Mouse (Mus musculus) embryonic facial prominence, embryonic 13.5 days (tissue): Measurements from ENCODE around the gene Ndst4. TPM values are rescaled to one million over a fixed set of nuclear protein-coding genes. Genes with fewer than 3 reads are reported as not detected.

Source experiments
- ATAC-seq: fragments of 200-750 bp; cut with Nextera tagmentation; 2 replicates; pipeline ENCODE4 v1.8.0; 2017; ENCODE audit warnings: low read depth; ENCODE audit not compliant: insufficient number of reproducible peaks, insufficient read depth, low FRiP score, low TSS enrichment
- H3K27ac ChIP-seq: fragments of 300-500 bp; sonication (generic); 2 replicates; pipeline ENCODE4 v1.5.1; 2015; ENCODE audit warnings: moderate library complexity, mild to moderate bottlenecking, inconsistent platforms
- H3K27me3 ChIP-seq: fragments of 300-500 bp; sonication (generic); 2 replicates; pipeline ENCODE4 v1.6.1; 2015; ENCODE audit warnings: mild to moderate bottlenecking, inconsistent platforms
- H3K36me3 ChIP-seq: fragments of 300-500 bp; sonication (generic); 2 replicates; pipeline ENCODE4 v1.6.1; 2015; ENCODE audit warnings: mild to moderate bottlenecking, inconsistent platforms
- H3K4me1 ChIP-seq: fragments of 300-500 bp; sonication (generic); 2 replicates; pipeline ENCODE4 v1.6.1; 2015; ENCODE audit warnings: inconsistent platforms
- H3K4me2 ChIP-seq: fragments of 300-500 bp; sonication (generic); 2 replicates; pipeline ENCODE4 v1.6.1; 2015; ENCODE audit warnings: moderate library complexity, mild to moderate bottlenecking, inconsistent platforms
- H3K4me3 ChIP-seq: fragments of 300-500 bp; sonication (generic); 2 replicates; pipeline ENCODE4 v1.5.1; 2015; ENCODE audit warnings: mild to moderate bottlenecking, inconsistent platforms
- H3K9ac ChIP-seq: fragments of 300-500 bp; sonication (generic); 2 replicates; pipeline ENCODE4 v1.6.1; 2015; ENCODE audit warnings: mild to moderate bottlenecking, inconsistent platforms
- H3K9me3 ChIP-seq: fragments of 300-500 bp; sonication (generic); 2 replicates; pipeline ENCODE4 v1.6.1; 2016; ENCODE audit warnings: inconsistent platforms
- WGBS: fragments of 180-500 bp; shearing (Covaris S2); methylation state at CpG from one replicate; pipeline ENCODE4 v1.1.7; 2015; ENCODE audit warnings: mixed read lengths; 5-methylcytosine and 5-hydroxymethylcytosine counted together
- polyA plus RNA-seq: library from polyadenylated mRNA; unstranded; fragments of >200 nt; fragmentation: Nextera tagmentation; extraction: Ambion mirVana; gene quantifications from 2 replicates; pipeline ENCODE4 v1.2.1, GENCODE M21; 2015

Gene Ndst4
- polyA plus RNA-seq = 0.11 and 0.18 TPM in 2 replicates

DNA sequence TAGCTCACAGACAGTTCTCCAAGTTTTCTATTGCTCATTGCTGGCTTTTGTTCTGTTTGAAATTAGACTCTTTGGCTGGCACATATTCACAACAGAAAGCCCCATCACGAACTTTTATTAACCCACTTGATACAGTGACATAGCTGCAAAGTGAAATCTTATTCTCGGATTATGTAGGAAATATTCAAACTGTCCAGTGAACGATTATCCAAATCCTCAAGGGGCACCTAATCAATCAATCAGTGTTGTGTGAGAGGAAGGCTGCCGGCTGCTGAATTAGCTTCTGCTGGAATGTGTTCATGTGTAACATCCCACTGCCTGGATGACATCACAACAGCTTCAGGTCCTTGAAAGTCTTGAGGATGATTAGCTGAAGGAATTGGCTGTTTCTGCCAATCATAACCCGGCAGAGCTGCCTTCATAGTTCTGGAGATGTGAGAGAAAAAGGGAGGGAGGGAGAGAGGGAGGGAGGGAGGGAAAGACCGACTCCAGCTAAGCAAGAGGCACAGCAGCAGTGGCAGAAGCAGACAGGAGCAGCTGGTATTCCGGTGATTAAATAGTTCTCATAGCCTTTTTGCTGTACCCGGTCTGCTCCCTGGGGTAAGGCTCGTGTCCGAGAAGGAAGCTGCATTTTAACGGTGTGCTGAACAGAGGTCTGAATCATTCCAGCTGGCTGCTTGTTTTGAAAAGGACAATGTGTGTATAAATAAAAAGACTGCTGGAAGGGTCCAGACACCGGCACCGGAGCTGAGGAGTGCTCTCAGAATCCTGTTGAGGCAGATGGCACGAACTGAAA lies at the start of gene Ndst4:
Gene Ndst4 (plus strand): TSS at position 476 of the 796 bp plus-strand sequence.
- no peaks in the 10 kb centered on the region for H3K36me3 ChIP-seq
- peak within 1 kb of the TSS; percentile 32 for H3K4me3 ChIP-seq
- H3K4me2 ChIP-seq = peak within 1 kb of the TSS; percentile 58
- 13% methylated on average over 14 of the region's 14 CpGs for WGBS
- peak within 1 kb of the TSS; percentile 62; the same call in 1 of the 2 replicates for H3K9ac ChIP-seq
- H3K27me3 ChIP-seq = no peaks in the 10 kb centered on the region
- no peak within 1 kb of the TSS for H3K27ac ChIP-seq
- no peaks in the 10 kb centered on the region for H3K9me3 ChIP-seq
- ATAC-seq = no peak; the same call in 1 of the 2 replicates
- H3K4me1 ChIP-seq = no peaks in the 10 kb centered on the region

DNA sequence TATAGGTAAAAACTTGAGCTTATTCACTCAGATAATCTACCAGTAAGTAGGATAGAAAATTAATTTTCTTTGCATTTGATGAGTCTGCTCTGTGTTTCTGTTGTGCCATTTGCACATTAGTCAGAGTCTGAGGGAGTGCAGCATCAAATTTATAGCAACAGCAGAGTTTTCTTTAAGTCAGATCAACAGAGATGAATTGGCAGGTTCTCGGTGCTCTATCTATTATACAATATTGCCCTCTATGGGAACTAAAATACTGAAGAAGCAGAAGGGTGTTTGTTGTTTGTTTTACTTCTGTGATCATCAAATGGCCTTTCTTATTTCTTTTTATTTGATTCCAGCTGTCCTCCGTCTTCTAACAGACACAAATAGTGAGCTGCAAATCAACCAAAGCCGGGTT lies 6.4 kb upstream of the Ndst4 start:
- no peaks in the 10 kb centered on the region for H3K4me1 ChIP-seq
- H3K27ac ChIP-seq = no peak overlapping the region
- ATAC-seq = no peak
- no peak overlapping the region for H3K4me3 ChIP-seq
- H3K9me3 ChIP-seq = no peaks in the 10 kb centered on the region
- no peaks in the 10 kb centered on the region for H3K36me3 ChIP-seq
- no peak overlapping the region for H3K9ac ChIP-seq
- H3K4me2 ChIP-seq = no peak overlapping the region
- 79% methylated on average over 3 of the region's 3 CpGs for WGBS
- no peaks in the 10 kb centered on the region for H3K27me3 ChIP-seq

DNA sequence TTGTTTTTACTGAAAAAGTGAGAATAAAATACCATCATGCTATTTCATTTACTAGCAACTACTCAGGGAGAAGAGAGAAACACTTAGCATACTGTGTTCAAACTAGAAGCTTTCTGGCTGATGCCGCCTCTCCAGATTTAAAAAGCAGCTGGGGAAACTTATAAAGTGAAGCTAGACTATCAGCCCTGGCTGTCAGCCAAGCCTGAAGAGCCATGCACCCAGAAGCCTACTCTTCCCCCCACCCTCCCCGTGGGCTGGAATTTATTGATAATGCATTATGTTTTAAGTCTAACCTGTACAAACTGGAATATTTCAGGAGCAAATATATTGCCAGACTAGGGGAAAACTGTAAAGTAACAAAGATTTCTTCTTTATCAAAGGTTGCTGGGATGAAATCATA lies 2.6 kb downstream of the Ndst4 start:
- H3K9me3 ChIP-seq = no peaks in the 10 kb centered on the region
- no peaks in the 10 kb centered on the region for H3K27me3 ChIP-seq
- no peaks in the 10 kb centered on the region for H3K4me1 ChIP-seq
- no peaks in the 10 kb centered on the region for H3K36me3 ChIP-seq
- H3K27ac ChIP-seq = no peak overlapping the region
- H3K4me2 ChIP-seq = no peak overlapping the region
- H3K4me3 ChIP-seq = no peak overlapping the region
- ATAC-seq = no peak
- WGBS = 63% methylated on average over 2 of the region's 2 CpGs
- H3K9ac ChIP-seq = no peak overlapping the region

DNA sequence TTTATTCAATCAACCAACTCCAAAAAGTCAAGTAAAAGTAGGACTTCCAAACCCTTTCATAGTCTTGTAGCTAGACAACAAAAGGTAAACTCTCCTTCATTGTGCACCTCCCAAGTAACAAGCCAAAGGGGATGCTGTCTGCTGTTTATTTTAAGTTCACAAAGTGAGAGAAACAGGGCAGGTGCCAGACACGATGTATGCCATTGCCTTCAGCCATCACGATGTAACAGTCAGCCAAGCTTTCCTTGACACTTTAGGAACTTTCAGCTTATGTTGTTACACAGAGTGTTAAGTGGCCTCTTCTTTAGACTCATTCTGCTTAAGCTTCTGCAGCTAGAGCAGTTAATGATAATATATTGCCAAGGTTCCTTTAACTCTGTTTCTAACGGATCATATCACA lies 3.1 kb downstream of the Ndst4 start:
- Histone ChIP-seq H3K36me3 (no peaks in the 10 kb centered on the region), H3K27ac (no peak overlapping the region), H3K4me3 (no peak overlapping the region), H3K27me3 (no peaks in the 10 kb centered on the region), H3K9ac (no peak overlapping the region), H3K4me2 (no peak overlapping the region), H3K4me1 (no peaks in the 10 kb centered on the region), H3K9me3 (no peaks in the 10 kb centered on the region)
- WGBS = 80% methylated on average over 3 of the region's 3 CpGs
- no peak for ATAC-seq

DNA sequence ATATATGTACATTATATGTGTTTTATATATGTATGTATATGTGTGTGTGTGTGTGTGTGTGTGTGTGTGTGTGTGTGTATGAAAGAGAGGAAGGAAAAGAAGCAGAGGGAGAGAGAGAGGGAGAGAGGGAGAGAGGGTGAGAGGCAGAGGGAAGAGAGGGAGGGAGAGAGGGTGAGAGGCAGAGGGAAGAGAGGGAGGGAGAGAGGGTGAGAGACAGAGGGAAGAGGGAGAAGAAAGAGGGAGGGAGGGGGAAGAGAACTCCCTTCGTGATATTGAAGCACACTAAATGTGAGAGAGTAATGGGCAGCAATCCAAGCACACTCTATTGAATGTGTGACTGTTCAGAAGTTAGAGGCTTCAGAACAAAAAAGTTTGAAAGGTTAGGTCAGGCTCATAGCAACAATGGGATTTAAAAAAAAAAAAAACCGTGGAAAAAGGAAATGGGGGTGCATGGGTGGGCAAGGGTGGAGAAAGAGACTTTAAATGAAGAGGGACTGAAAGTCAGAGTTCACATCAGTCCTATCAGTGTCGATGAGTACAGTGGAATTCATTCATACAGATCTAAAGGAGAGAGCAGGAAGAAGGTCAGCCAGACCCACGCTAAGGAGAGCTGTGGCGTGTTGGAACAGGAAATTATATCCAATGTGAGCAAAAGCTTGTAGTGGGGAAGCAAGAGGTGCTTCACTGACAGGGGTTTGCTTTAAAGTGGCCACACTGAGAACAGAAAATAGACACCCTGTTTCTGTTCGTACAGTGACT lies 63.2 kb downstream of the Ndst4 start:
- H3K27me3 ChIP-seq = no peaks in the 10 kb centered on the region
- H3K4me2 ChIP-seq = no peak overlapping the region
- no peak for ATAC-seq
- H3K36me3 ChIP-seq = no peaks in the 10 kb centered on the region
- H3K27ac ChIP-seq = no peak overlapping the region
- H3K9ac ChIP-seq = no peak overlapping the region
- no peaks in the 10 kb centered on the region for H3K4me1 ChIP-seq
- H3K4me3 ChIP-seq = no peak overlapping the region
- no peaks in the 10 kb centered on the region for H3K9me3 ChIP-seq
- 29% methylated on average over 6 of the region's 6 CpGs for WGBS

DNA sequence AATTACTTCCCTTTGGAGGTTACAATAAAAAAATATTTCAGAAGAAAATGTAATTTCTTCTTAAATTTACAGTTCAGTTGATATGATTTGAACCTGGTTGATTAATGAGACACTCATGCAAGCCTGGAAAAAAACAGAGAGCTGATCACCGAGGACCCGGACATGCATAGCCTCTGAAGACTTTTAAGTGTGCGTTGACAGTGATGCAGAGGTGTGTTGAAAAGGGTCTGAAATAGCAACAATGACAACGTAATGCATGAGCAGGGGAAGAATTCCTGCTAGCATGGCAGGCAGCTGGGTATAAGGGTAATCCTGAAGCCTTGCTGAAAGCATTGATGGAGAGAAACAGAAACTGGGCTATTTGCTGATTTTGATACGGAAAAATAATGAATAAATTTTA lies 106.2 kb downstream of the Ndst4 start:
- no peak overlapping the region for H3K27ac ChIP-seq
- H3K27me3 ChIP-seq = no peaks in the 10 kb centered on the region
- no peaks in the 10 kb centered on the region for H3K9me3 ChIP-seq
- H3K36me3 ChIP-seq = no peaks in the 10 kb centered on the region
- no peaks in the 10 kb centered on the region for H3K4me1 ChIP-seq
- H3K9ac ChIP-seq = no peak overlapping the region
- H3K4me3 ChIP-seq = no peak overlapping the region
- 87% methylated on average over 5 of the region's 5 CpGs for WGBS
- ATAC-seq = no peak
- H3K4me2 ChIP-seq = no peak overlapping the region

DNA sequence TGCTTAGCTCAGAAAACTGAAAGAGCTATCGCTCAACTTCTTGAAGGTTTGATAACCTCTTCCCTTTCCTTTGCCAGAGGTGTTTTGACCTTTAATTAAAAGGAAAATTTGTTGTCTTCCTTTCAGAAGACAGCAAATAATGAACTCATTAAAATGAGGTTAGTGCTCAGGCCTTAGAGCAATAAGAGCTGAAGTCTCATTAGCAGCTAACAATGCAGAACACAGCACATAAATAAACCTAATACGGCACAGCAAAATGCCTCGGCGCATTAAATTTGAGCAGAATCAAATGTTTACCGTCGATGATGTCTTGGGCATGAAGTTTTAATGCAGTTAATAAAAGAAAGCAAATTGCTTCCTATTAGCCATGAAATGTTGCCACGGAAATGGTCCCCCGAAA lies 129.5 kb downstream of the Ndst4 start:
- Histone ChIP-seq H3K4me3 (no peak overlapping the region), H3K27ac (no peak overlapping the region), H3K9ac (no peak overlapping the region), H3K36me3 (no peaks in the 10 kb centered on the region), H3K27me3 (no peaks in the 10 kb centered on the region), H3K4me1 (no peaks in the 10 kb centered on the region), H3K4me2 (no peak overlapping the region), H3K9me3 (no peaks in the 10 kb centered on the region)
- WGBS = 86% methylated on average over 8 of the region's 8 CpGs
- ATAC-seq = no peak

DNA sequence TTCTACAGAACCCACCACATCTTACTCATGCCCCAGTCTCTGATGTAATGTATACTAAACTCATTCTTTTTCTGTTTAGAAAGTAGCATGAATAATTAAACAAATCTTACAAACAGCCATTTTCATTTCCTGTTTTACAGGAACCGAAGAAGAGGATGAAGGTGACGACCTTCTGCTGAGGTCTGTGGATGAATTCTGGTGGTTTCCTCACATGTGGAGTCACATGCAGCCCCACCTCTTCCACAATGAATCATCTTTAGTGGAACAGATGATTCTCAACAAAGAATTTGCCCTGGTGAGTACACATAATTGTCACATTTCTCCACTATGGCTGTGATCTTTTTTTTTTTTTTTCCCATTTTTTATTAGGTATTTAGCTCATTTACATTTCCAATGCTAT lies 166.7 kb downstream of the Ndst4 start:
- WGBS = 71% methylated on average over 2 of the region's 2 CpGs
- no peaks in the 10 kb centered on the region for H3K9me3 ChIP-seq
- no peak overlapping the region for H3K4me3 ChIP-seq
- ATAC-seq = no peak
- no peaks in the 10 kb centered on the region for H3K36me3 ChIP-seq
- no peak overlapping the region for H3K4me2 ChIP-seq
- no peaks in the 10 kb centered on the region for H3K27me3 ChIP-seq
- H3K4me1 ChIP-seq = no peaks in the 10 kb centered on the region
- no peak overlapping the region for H3K27ac ChIP-seq
- H3K9ac ChIP-seq = no peak overlapping the region

DNA sequence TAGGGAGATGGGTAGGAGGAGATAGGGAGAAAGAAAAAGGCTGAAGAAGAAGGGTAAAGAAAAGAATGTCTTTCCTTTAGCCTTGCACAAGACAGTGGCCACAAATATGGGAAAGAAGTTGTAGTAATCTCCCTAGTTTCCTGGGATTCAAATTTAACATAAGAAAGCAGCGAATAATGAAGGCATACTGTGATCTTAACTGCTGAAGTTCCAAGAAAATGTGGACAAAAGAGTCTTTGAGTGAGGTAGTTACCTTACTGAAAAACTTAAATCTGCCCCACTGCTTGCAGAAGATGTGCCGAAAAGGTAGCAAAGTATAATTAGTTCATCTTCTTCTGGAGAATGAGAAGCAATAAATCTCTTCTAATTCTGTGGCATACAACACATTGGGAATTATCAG lies 228.4 kb downstream of the Ndst4 start:
- WGBS = 79% methylated on average over 2 of the region's 2 CpGs

DNA sequence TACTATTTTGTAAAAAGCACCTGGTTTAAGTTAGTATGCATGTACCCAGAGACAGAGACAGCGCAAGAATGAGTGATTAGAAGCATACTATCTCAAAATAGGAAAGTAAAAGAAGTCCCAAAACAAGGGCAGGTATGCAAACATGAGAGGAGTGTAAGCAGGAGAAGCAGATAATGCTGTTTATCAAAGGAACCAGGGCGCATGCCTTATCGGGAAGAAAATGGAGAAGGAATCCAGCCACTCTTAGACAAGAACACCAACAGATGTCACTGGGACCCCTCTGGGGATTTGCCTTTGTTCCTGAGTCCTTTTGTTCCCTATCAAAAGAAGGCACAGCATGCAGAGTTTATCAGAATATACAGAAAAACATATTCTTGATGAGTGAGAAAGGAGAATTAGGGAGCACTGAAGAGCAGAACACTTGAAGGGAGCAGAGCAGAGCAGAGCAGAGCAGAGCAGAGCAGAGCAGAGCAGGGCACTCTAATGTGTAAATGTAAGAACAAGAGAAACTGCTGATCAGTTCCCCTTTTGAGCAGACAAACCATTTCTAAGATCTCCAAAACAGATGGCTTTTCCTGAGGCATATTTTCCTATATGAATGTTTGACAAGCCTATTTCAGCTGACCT lies 251.2 kb downstream of the Ndst4 start:
- no peak for ATAC-seq
- no peaks in the 10 kb centered on the region for H3K4me1 ChIP-seq
- 39% methylated on average over 3 of the region's 3 CpGs for WGBS
- no peak overlapping the region for H3K27ac ChIP-seq
- H3K27me3 ChIP-seq = no peaks in the 10 kb centered on the region
- no peaks in the 10 kb centered on the region for H3K36me3 ChIP-seq
- no peaks in the 10 kb centered on the region for H3K9me3 ChIP-seq
- H3K9ac ChIP-seq = no peak overlapping the region
- no peak overlapping the region for H3K4me2 ChIP-seq
- no peak overlapping the region for H3K4me3 ChIP-seq

More for the DNA sequence above, 228.4 kb downstream of the Ndst4 start:
- no peak overlapping the region for H3K4me3 ChIP-seq
- H3K9me3 ChIP-seq = no peaks in the 10 kb centered on the region
- no peaks in the 10 kb centered on the region for H3K36me3 ChIP-seq
- H3K4me1 ChIP-seq = no peaks in the 10 kb centered on the region
- H3K9ac ChIP-seq = no peak overlapping the region
- no peaks in the 10 kb centered on the region for H3K27me3 ChIP-seq
- no peak overlapping the region for H3K27ac ChIP-seq
- ATAC-seq = no peak
- H3K4me2 ChIP-seq = no peak overlapping the region

DNA sequence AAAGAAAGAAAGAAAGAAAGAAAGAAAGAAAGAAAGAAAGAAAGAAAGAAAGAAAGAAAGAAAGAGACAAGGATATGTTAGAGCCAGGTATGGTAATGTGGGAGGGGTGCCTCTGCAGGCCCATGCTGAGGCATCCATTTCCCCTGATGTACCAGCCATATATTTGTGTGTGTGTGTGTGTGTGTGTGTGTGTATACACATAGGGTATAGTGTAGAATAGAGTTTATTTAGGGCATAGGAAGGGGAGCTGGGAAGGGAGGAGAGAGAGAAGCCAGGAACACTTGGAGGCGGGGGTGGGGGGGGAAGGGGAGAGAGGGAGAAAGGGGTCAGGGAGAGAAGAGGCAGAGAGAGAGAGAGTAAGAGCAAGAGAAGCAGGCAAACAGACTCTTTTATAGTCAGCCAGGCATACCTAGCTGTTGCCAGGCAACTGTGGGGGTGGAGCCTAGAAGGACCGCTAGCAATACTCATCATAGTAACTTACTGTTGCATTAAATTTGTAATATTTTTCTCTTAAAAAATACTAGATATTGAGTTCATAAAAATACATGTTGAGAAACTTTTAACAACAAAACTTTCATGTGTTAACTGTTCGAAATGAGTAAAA lies 256.3 kb downstream of the Ndst4 start:
- no peaks in the 10 kb centered on the region for H3K4me1 ChIP-seq
- no peak for ATAC-seq
- WGBS = 56% methylated on average over 3 of the region's 3 CpGs

More for the DNA sequence above, 256.3 kb downstream of the Ndst4 start:
- H3K27ac ChIP-seq = no peak overlapping the region
- H3K4me2 ChIP-seq = no peak overlapping the region
- no peaks in the 10 kb centered on the region for H3K36me3 ChIP-seq
- H3K9me3 ChIP-seq = no peaks in the 10 kb centered on the region
- H3K9ac ChIP-seq = no peak overlapping the region
- H3K27me3 ChIP-seq = no peaks in the 10 kb centered on the region
- H3K4me3 ChIP-seq = no peak overlapping the region
